Mouse (Mus musculus): ENCODE results near the gene Ncoa5. TPM values are rescaled to one million over a fixed set of nuclear protein-coding genes. Genes with fewer than 3 reads are reported as not detected.
A peak's percentile ranks its signal among the peaks of the same experiment; 100 is the strongest.

Gene Ncoa5
- total and polyA plus RNA-seq, 2 experiments, result 4.3 to 11.5 TPM

- TF ChIP-seq CTCF (IDR thresholded peaks at IDR 0.05; ENCODE audit: low read depth, low read length) (no peak), POLR2A (IDR thresholded peaks at IDR 0.05; ENCODE audit: extremely low read depth, insufficient read depth, low read length) (no peak)
- no peak overlapping the region for H3K27ac ChIP-seq (replicated peaks; ENCODE audit: insufficient read depth, low read depth, low read length)
- no peaks in the 10 kb centered on the region for H3K4me1 ChIP-seq (ENCODE audit: control insufficient read depth, insufficient read depth, low read length)
- H3K27me3 ChIP-seq (ENCODE audit: control insufficient read depth, insufficient read depth, low read length), result no peaks in the 10 kb centered on the region; the same call in 1 of the 2 replicates
- no peaks in the 10 kb centered on the region for H3K36me3 ChIP-seq (ENCODE audit: control insufficient read depth, insufficient read depth, low read length)
- 82% methylated on average over 6 of the region's 6 CpGs for whole genome bisulfite sequencing
- H3K4me3 ChIP-seq (ENCODE audit: insufficient read depth, low read depth, low read length), result no peak overlapping the region
- no peak for DNase-seq (ENCODE audit: extremely low read depth, low read depth, low spot score)
- no peak overlapping the region for H3K9ac ChIP-seq (ENCODE audit: low read depth, low read length)
- H3K79me2 ChIP-seq (ENCODE audit: control insufficient read depth, insufficient read depth, low read length), result no peaks in the 10 kb centered on the region
These were observed 59.1 kb downstream of the Ncoa5 start for GRCm38 (mm10) chr2:164975611-164976010.

- no peak for TF ChIP-seq POLR2A (IDR thresholded peaks at IDR 0.05; ENCODE audit: extremely low read depth, insufficient read depth, low read length)
- TF ChIP-seq CTCF (IDR thresholded peaks at IDR 0.05; ENCODE audit: low read depth, low read length), result no peak
- no peaks in the 10 kb centered on the region for H3K36me3 ChIP-seq (ENCODE audit: control insufficient read depth, insufficient read depth, low read length)
- H3K27me3 ChIP-seq (ENCODE audit: control insufficient read depth, insufficient read depth, low read length), result peaks cover 12% of the 10 kb centered on the region
- no peak overlapping the region for H3K9ac ChIP-seq (ENCODE audit: low read depth, low read length)
- H3K79me2 ChIP-seq (ENCODE audit: control insufficient read depth, insufficient read depth, low read length), result no peaks in the 10 kb centered on the region
- H3K4me1 ChIP-seq (ENCODE audit: control insufficient read depth, insufficient read depth, low read length), result no peaks in the 10 kb centered on the region
- DNase-seq (ENCODE audit: extremely low read depth, low read depth, low spot score), result no peak
- no peak overlapping the region for H3K4me3 ChIP-seq (ENCODE audit: insufficient read depth, low read depth, low read length)
- 63% methylated on average over 5 of the region's 5 CpGs for WGBS
- H3K27ac ChIP-seq (replicated peaks; ENCODE audit: insufficient read depth, low read depth, low read length), result no peak overlapping the region
These were observed 62.0 kb downstream of the Ncoa5 start for GRCm38 (mm10) chr2:164972646-164973045.

- 3% methylated on average over 42 of the region's 42 CpGs for WGBS
- H3K4me1 ChIP-seq (ENCODE audit: control insufficient read depth, insufficient read depth, low read length), result no peaks in the 10 kb centered on the region
- no peak overlapping the region for H3K9ac ChIP-seq (ENCODE audit: low read depth, low read length)
- H3K4me3 ChIP-seq (ENCODE audit: insufficient read depth, low read depth, low read length), result no peak overlapping the region
- H3K79me2 ChIP-seq (ENCODE audit: control insufficient read depth, insufficient read depth, low read length), result no peaks in the 10 kb centered on the region
- no peaks in the 10 kb centered on the region for H3K36me3 ChIP-seq (ENCODE audit: control insufficient read depth, insufficient read depth, low read length)
- DNase-seq (ENCODE audit: extremely low read depth, low read depth, low spot score), result no peak
- H3K27ac ChIP-seq (replicated peaks; ENCODE audit: insufficient read depth, low read depth, low read length), result no peak overlapping the region
- TF ChIP-seq CTCF (IDR thresholded peaks at IDR 0.05; ENCODE audit: low read depth, low read length) (no peak), POLR2A (IDR thresholded peaks at IDR 0.05; ENCODE audit: extremely low read depth, insufficient read depth, low read length) (no peak)
- H3K27me3 ChIP-seq (ENCODE audit: control insufficient read depth, insufficient read depth, low read length), result peaks cover 17% of the 10 kb centered on the region
These were observed 64.0 kb downstream of the Ncoa5 start for GRCm38 (mm10) chr2:164970631-164971196.

DNA sequence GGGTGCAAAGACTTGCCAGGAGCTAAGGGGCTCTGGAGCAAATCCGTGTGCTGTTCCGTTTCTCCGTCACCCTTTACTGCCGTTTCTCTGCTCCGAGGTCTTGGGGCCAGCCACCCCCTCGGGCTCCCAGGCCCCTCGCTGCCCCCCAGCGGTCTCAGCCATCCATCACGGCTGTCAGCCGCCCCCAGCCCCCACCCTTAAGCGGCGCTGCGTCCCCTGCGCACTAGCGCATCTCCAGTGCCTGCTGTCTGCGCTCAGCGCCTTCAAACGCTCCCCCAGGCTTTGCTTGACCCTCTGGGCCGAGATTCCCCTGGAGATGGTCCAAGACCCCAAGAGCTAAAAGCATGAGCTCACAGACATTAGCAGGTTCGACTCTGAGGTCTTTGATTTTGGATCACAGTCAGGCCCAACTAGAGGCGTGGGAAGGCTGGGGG lies 65.3 kb downstream of the Ncoa5 start:
- no peak overlapping the region for H3K27ac ChIP-seq (replicated peaks; ENCODE audit: insufficient read depth, low read depth, low read length)
- WGBS, result 11% methylated on average over 21 of the region's 21 CpGs
- H3K9ac ChIP-seq (ENCODE audit: low read depth, low read length), result no peak overlapping the region
- H3K27me3 ChIP-seq (ENCODE audit: control insufficient read depth, insufficient read depth, low read length), result peaks cover 17% of the 10 kb centered on the region
- no peak overlapping the region for H3K4me3 ChIP-seq (ENCODE audit: insufficient read depth, low read depth, low read length)
- no peak for DNase-seq (ENCODE audit: extremely low read depth, low read depth, low spot score)
- TF ChIP-seq CTCF (IDR thresholded peaks at IDR 0.05; ENCODE audit: low read depth, low read length) (no peak), POLR2A (IDR thresholded peaks at IDR 0.05; ENCODE audit: extremely low read depth, insufficient read depth, low read length) (no peak)
- H3K36me3 ChIP-seq (ENCODE audit: control insufficient read depth, insufficient read depth, low read length), result no peaks in the 10 kb centered on the region
- no peaks in the 10 kb centered on the region for H3K4me1 ChIP-seq (ENCODE audit: control insufficient read depth, insufficient read depth, low read length)
- H3K79me2 ChIP-seq (ENCODE audit: control insufficient read depth, insufficient read depth, low read length), result no peaks in the 10 kb centered on the region

- H3K27ac ChIP-seq (replicated peaks; ENCODE audit: insufficient read depth, low read depth, low read length), result no peak overlapping the region
- TF ChIP-seq CTCF (IDR thresholded peaks at IDR 0.05; ENCODE audit: low read depth, low read length), result 0 out of 2 replicates have a peak, but pooled peaks have one; percentile 4
- TF ChIP-seq POLR2A (IDR thresholded peaks at IDR 0.05; ENCODE audit: extremely low read depth, insufficient read depth, low read length), result no peak
- no peak overlapping the region for H3K4me3 ChIP-seq (ENCODE audit: insufficient read depth, low read depth, low read length)
- under 1% methylated on average over 29 of the region's 29 CpGs for WGBS
- H3K79me2 ChIP-seq (ENCODE audit: control insufficient read depth, insufficient read depth, low read length), result no peaks in the 10 kb centered on the region
- H3K9ac ChIP-seq (ENCODE audit: low read depth, low read length), result no peak overlapping the region
- peaks cover 17% of the 10 kb centered on the region for H3K27me3 ChIP-seq (ENCODE audit: control insufficient read depth, insufficient read depth, low read length)
- no peaks in the 10 kb centered on the region for H3K4me1 ChIP-seq (ENCODE audit: control insufficient read depth, insufficient read depth, low read length)
- H3K36me3 ChIP-seq (ENCODE audit: control insufficient read depth, insufficient read depth, low read length), result no peaks in the 10 kb centered on the region
- no peak for DNase-seq (ENCODE audit: extremely low read depth, low read depth, low spot score)
These were observed 66.2 kb downstream of the Ncoa5 start for GRCm38 (mm10) chr2:164968451-164968851.

GRCm38 (mm10) chr2:164967761-164968440 lies 66.8 kb downstream of the Ncoa5 start:
- Histone ChIP-seq H3K27ac (replicated peaks; ENCODE audit: insufficient read depth, low read depth, low read length) (no peak overlapping the region), H3K4me1 (ENCODE audit: control insufficient read depth, insufficient read depth, low read length) (no peaks in the 10 kb centered on the region), H3K9ac (ENCODE audit: low read depth, low read length) (no peak overlapping the region), H3K4me3 (ENCODE audit: insufficient read depth, low read depth, low read length) (no peak overlapping the region), H3K79me2 (ENCODE audit: control insufficient read depth, insufficient read depth, low read length) (no peaks in the 10 kb centered on the region), H3K27me3 (ENCODE audit: control insufficient read depth, insufficient read depth, low read length) (peaks cover 17% of the 10 kb centered on the region), H3K36me3 (ENCODE audit: control insufficient read depth, insufficient read depth, low read length) (no peaks in the 10 kb centered on the region)
- no peak for DNase-seq (ENCODE audit: extremely low read depth, low read depth, low spot score)
- 7% methylated on average over 65 of the region's 65 CpGs for WGBS
- TF ChIP-seq POLR2A (IDR thresholded peaks at IDR 0.05; ENCODE audit: extremely low read depth, insufficient read depth, low read length) (no peak), CTCF (IDR thresholded peaks at IDR 0.05; ENCODE audit: low read depth, low read length) (no peak)

Data from liver, adult 2 months (tissue).